Comparison of ENCODE assay signal across 11 mouse cellular contexts in the genomic region with DNA sequence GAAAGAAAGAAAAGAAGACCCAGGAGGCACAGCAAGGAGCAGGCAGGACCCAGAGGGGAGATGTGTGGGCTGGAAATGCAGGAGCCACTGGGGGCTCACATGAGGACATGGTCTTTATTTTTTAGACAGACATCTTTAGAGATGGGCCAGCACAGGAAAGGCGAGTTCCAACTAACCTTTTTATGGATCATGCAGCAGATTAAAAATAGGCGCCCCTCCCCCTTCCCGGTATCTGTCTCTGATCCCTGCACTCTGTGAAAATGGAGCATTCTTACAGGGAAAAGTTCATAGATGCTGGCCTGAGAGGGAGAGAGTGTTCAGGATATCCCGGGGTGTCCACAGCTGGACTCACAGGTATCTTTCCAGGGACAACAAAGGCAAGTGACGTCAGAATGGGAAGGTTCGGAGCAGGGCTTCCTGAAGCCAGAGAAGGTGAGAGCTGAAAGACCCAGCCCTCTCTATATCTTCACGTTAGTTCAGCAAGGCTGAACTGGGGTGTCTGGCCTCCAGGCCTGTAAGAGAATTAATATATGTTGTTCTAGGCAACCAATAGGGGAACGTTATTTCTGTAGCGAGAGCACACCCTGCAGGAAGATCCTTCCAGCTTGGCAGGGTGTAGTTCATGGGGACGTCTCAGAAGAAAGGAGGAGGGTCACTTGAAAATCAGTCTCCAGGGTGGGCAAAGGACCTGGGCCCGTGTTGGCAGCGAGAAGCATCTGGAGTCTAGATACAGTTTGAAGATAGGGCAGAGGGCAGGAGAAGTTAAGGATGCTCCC. TPM values are rescaled to one million over a fixed set of nuclear protein-coding genes. Genes with fewer than 3 reads are reported as not detected.
DNase-seq lines count a peak whose midpoint lies in the region; ATAC-seq and TF ChIP-seq lines count a peak whose summit lies in the region.
"Had no signal": no experiment of that assay in that cellular context is flagged by ENCODE, and none has a peak within 500 bp of the region (broad histone marks: within the 10 kb centered on the region; RNA-seq: fewer than 3 reads in every experiment).

No protein-coding gene starts in this region.

- H3K27me3 ChIP-seq in heart, embryonic 12.5 days (replicated peaks) = no peaks in the 10 kb centered on the region
- no peaks in the 10 kb centered on the region for H3K27me3 ChIP-seq in midbrain, embryonic 14.5 days (ENCODE audit: control insufficient read depth, insufficient read depth, low read length)
- no peaks in the 10 kb centered on the region for H3K27me3 ChIP-seq in midbrain, embryonic 13.5 days
- no peaks in the 10 kb centered on the region for H3K27me3 ChIP-seq in heart, embryonic 15.5 days
- no peaks in the 10 kb centered on the region for H3K27me3 ChIP-seq in liver, postnatal 0 days (ENCODE audit: insufficient read depth, low read length)
- H3K27me3 ChIP-seq: limb, embryonic 15.5 days had no signal

- peak overlapping the region; percentile 9; the same call in 1 of the 2 replicates for H3K9ac ChIP-seq in heart, embryonic 12.5 days
- H3K9ac ChIP-seq in midbrain, embryonic 14.5 days (replicated peaks; ENCODE audit: low read length) = no peak overlapping the region
- no peak overlapping the region for H3K9ac ChIP-seq in midbrain, embryonic 13.5 days (replicated peaks)
- no peak overlapping the region for H3K9ac ChIP-seq in heart, embryonic 15.5 days
- H3K9ac ChIP-seq in liver, postnatal 0 days (replicated peaks) = no peak overlapping the region
- H3K9ac ChIP-seq: limb, embryonic 15.5 days had no signal

- TF ChIP-seq CTCF in liver, postnatal 0 days (IDR thresholded peaks at IDR 0.05; ENCODE audit: low read depth) = peak; percentile 22

- WGBS in heart, embryonic 12.5 days = 36% methylated on average over 12 of the region's 12 CpGs
- 65% methylated on average over 12 of the region's 12 CpGs for WGBS in midbrain, embryonic 14.5 days
- WGBS in midbrain, embryonic 13.5 days = 59% methylated on average over 12 of the region's 12 CpGs
- WGBS in heart, embryonic 15.5 days = 39% methylated on average over 12 of the region's 12 CpGs
- WGBS in liver, postnatal 0 days (ENCODE audit: insufficient replicate concordance) = 58% methylated on average over 12 of the region's 12 CpGs

- H3K4me1 ChIP-seq in heart, embryonic 12.5 days (replicated peaks) = peaks cover 87% of the 10 kb centered on the region
- H3K4me1 ChIP-seq in midbrain, embryonic 14.5 days (ENCODE audit: control insufficient read depth, insufficient read depth, low read length) = peaks cover 4% of the 10 kb centered on the region; the same call in 1 of the 2 replicates
- H3K4me1 ChIP-seq in midbrain, embryonic 13.5 days (replicated peaks) = peaks cover 31% of the 10 kb centered on the region
- peaks cover 71% of the 10 kb centered on the region for H3K4me1 ChIP-seq in heart, embryonic 15.5 days (replicated peaks)
- no peaks in the 10 kb centered on the region for H3K4me1 ChIP-seq in liver, postnatal 0 days (ENCODE audit: insufficient read depth)

- H3K4me3 ChIP-seq in heart, embryonic 12.5 days = no peak overlapping the region
- H3K4me3 ChIP-seq in midbrain, embryonic 14.5 days (replicated peaks; ENCODE audit: low read depth, low read length) = no peak overlapping the region
- no peak overlapping the region for H3K4me3 ChIP-seq in midbrain, embryonic 13.5 days (replicated peaks)
- H3K4me3 ChIP-seq in heart, embryonic 15.5 days = no peak overlapping the region
- no peak overlapping the region for H3K4me3 ChIP-seq in liver, postnatal 0 days (ENCODE audit: low read depth, low read length)
- H3K4me3 ChIP-seq: limb, embryonic 15.5 days had no signal

- no peak for ATAC-seq in heart, embryonic 12.5 days (ENCODE audit: insufficient number of reproducible peaks, low FRiP score)
- ATAC-seq in midbrain, embryonic 14.5 days (ENCODE audit: low FRiP score, low TSS enrichment) = no peak
- ATAC-seq in midbrain, embryonic 13.5 days = no peak
- ATAC-seq in heart, embryonic 15.5 days (replicated peaks; ENCODE audit: insufficient number of reproducible peaks, insufficient read depth, low FRiP score, low read depth) = no peak
- no peak for ATAC-seq in liver, postnatal 0 days
- ATAC-seq: activated CD4-positive, CD25-positive, alpha-beta regulatory T cell, adult 4 months had no signal

- no peaks in the 10 kb centered on the region for H3K9me3 ChIP-seq in heart, embryonic 12.5 days (replicated peaks)
- no peaks in the 10 kb centered on the region for H3K9me3 ChIP-seq in midbrain, embryonic 14.5 days (ENCODE audit: control insufficient read depth, low read length)
- no peaks in the 10 kb centered on the region for H3K9me3 ChIP-seq in midbrain, embryonic 13.5 days
- H3K9me3 ChIP-seq in heart, embryonic 15.5 days (replicated peaks) = no peaks in the 10 kb centered on the region
- no peaks in the 10 kb centered on the region for H3K9me3 ChIP-seq in liver, postnatal 0 days (ENCODE audit: low read length)
- H3K9me3 ChIP-seq: limb, embryonic 15.5 days had no signal

- H3K36me3 ChIP-seq in heart, embryonic 12.5 days = no peaks in the 10 kb centered on the region
- H3K36me3 ChIP-seq in midbrain, embryonic 14.5 days (ENCODE audit: control insufficient read depth, insufficient read depth, low read length) = no peaks in the 10 kb centered on the region
- no peaks in the 10 kb centered on the region for H3K36me3 ChIP-seq in midbrain, embryonic 13.5 days
- no peaks in the 10 kb centered on the region for H3K36me3 ChIP-seq in heart, embryonic 15.5 days
- H3K36me3 ChIP-seq in liver, postnatal 0 days (replicated peaks; ENCODE audit: insufficient read depth, low read length) = no peaks in the 10 kb centered on the region
- H3K36me3 ChIP-seq: limb, embryonic 15.5 days had no signal

- no peak for TF ChIP-seq EP300 in liver, postnatal 0 days (IDR thresholded peaks at IDR 0.05; ENCODE audit: low read depth)

- H3K4me2 ChIP-seq in heart, embryonic 12.5 days = peak overlapping the region; percentile 30
- H3K4me2 ChIP-seq in midbrain, embryonic 14.5 days (ENCODE audit: low read length) = no peak overlapping the region
- no peak overlapping the region for H3K4me2 ChIP-seq in midbrain, embryonic 13.5 days (replicated peaks)
- 0 out of 2 replicates have a peak overlapping the region, but pooled peaks have one; percentile 4 for H3K4me2 ChIP-seq in heart, embryonic 15.5 days
- no peak overlapping the region for H3K4me2 ChIP-seq in liver, postnatal 0 days (ENCODE audit: low read depth, low read length)
- H3K4me2 ChIP-seq: limb, embryonic 15.5 days; midbrain, embryonic 11.5 days had no signal

- peak overlapping the region; percentile 76 for H3K27ac ChIP-seq in heart, embryonic 12.5 days (ENCODE audit: poor library complexity, severe bottlenecking)
- no peak overlapping the region for H3K27ac ChIP-seq in midbrain, embryonic 14.5 days (replicated peaks; ENCODE audit: low read depth, low read length)
- H3K27ac ChIP-seq in midbrain, embryonic 13.5 days = no peak overlapping the region
- H3K27ac ChIP-seq in heart, embryonic 15.5 days = peak overlapping the region; percentile 38
- H3K27ac ChIP-seq in liver, postnatal 0 days (ENCODE audit: low read depth) = no peak overlapping the region
- H3K27ac ChIP-seq: limb, embryonic 15.5 days had no signal

- no peak for DNase-seq in heart, adult 9 months (ENCODE audit: low spot score in 2 of 2)
- DNase-seq in midbrain, embryonic 14.5 days = peak; percentile 8
- no peak for DNase-seq in liver, postnatal 0 days
- DNase-seq in adrenal gland, adult 8-10 months = no peak
- DNase-seq in frontal cortex, postnatal 25 days (ENCODE audit: low spot score in 2 of 2) = no peak

RNA-seq across cellular contexts. Expression of gene Neurl1b, which starts 51.9 kb away (rescaled TPM):
- 2.2 and 2.4 TPM in 2 replicates for polyA plus RNA-seq in heart, embryonic 12.5 days (2016; fragmentation: Nextera tagmentation; extraction: Ambion mirVana)
- 1.6 and 3.6 TPM in 2 replicates for polyA plus RNA-seq in midbrain, embryonic 14.5 days (2014; fragmentation: Nextera tagmentation; extraction: Ambion mirVana)
- polyA plus RNA-seq in midbrain, embryonic 13.5 days (2015; fragmentation: Nextera tagmentation; extraction: Ambion mirVana) = 0.75 and 0.82 TPM in 2 replicates
- 2.5 and 2.7 TPM in 2 replicates for polyA plus RNA-seq in heart, embryonic 15.5 days (2015; fragmentation: Nextera tagmentation; extraction: Ambion mirVana)
- 0.05 and 0.06 TPM in 2 replicates for polyA plus RNA-seq in liver, postnatal 0 days (2015; fragmentation: Nextera tagmentation; extraction: Ambion mirVana)
- total RNA-seq in adrenal gland, adult 8-10 months (2022) = 10 to 100 TPM; 36.0 to 59.9 (median 52.3) TPM

Comparison
In these comparisons a context has a peak if more than half of its experiments do, and no peak if none do; other contexts are left out.
1. H3K27ac ChIP-seq: peak in heart, embryonic 12.5 days (single experiment) and heart, embryonic 15.5 days (single experiment); none in midbrain, embryonic 14.5 days (single experiment), midbrain, embryonic 13.5 days (single experiment) and liver, postnatal 0 days (single experiment).
2. H3K4me2 ChIP-seq: peak in heart, embryonic 12.5 days (single experiment) and heart, embryonic 15.5 days (single experiment); none in midbrain, embryonic 14.5 days (single experiment), midbrain, embryonic 13.5 days (single experiment) and liver, postnatal 0 days (single experiment).